Mouse (Mus musculus): ENCODE data around the gene Mrps6. TPM values are rescaled to one million over a fixed set of nuclear protein-coding genes. Genes with fewer than 3 reads are reported as not detected.

Gene Mrps6
- polyA plus RNA-seq, 1 experiment = 64.2 TPM

DNA sequence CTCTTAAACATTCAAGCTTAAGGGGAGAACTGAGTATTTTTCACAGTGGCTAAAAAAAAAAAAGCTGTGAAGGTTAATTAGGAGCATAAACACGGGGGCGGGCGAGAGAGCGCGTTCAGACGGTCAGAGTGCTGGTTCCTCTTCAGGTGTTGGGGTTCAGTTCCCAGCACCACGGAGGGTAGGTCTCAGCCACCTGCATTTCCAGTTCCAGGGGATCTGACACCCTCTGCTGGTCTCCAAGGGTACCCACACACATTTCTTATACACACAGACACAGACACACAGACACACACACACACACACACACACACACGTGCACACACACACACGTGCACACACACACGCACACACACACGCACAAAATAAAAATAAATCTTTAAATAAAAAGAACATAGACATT, 18.1 kb upstream of the Mrps6 start:
- Histone ChIP-seq H3K27me3 (ENCODE audit: control insufficient read depth, insufficient read depth, low read length, poor library complexity, severe bottlenecking) (no peaks in the 10 kb centered on the region), H3K9ac (ENCODE audit: low read depth, poor library complexity, severe bottlenecking) (no peak overlapping the region), H3K4me3 (ENCODE audit: low read depth, low read length) (no peak overlapping the region), H3K9me3 (replicated peaks; ENCODE audit: control insufficient read depth, insufficient read depth, low read length, poor library complexity, severe bottlenecking) (no peaks in the 10 kb centered on the region), H3K4me1 (ENCODE audit: control insufficient read depth, insufficient read depth, low read length) (no peaks in the 10 kb centered on the region), H3K36me3 (ENCODE audit: control insufficient read depth, insufficient read depth, low read length, poor library complexity, severe bottlenecking) (no peaks in the 10 kb centered on the region), H3K27ac (ENCODE audit: insufficient read depth, low read length) (no peak overlapping the region)
- TF ChIP-seq EP300 (IDR thresholded peaks at IDR 0.05; ENCODE audit: insufficient read depth, low read depth, low read length) (no peak), POLR2A (IDR thresholded peaks at IDR 0.05; ENCODE audit: insufficient read depth, low read length) (no peak), CTCF (IDR thresholded peaks at IDR 0.05; ENCODE audit: low read depth, low read length) (no peak)

GRCm38 (mm10) chr16:92051777-92052310, 6.2 kb upstream of the Mrps6 start:
- no peak overlapping the region for H3K9ac ChIP-seq (ENCODE audit: low read depth, poor library complexity, severe bottlenecking)
- no peaks in the 10 kb centered on the region for H3K36me3 ChIP-seq (ENCODE audit: control insufficient read depth, insufficient read depth, low read length, poor library complexity, severe bottlenecking)
- H3K27ac ChIP-seq (ENCODE audit: insufficient read depth, low read length) = no peak overlapping the region
- TF ChIP-seq EP300 (IDR thresholded peaks at IDR 0.05; ENCODE audit: insufficient read depth, low read depth, low read length) = no peak
- no peak for TF ChIP-seq CTCF (IDR thresholded peaks at IDR 0.05; ENCODE audit: low read depth, low read length)
- TF ChIP-seq POLR2A (IDR thresholded peaks at IDR 0.05; ENCODE audit: insufficient read depth, low read length) = no peak
- H3K27me3 ChIP-seq (ENCODE audit: control insufficient read depth, insufficient read depth, low read length, poor library complexity, severe bottlenecking) = no peaks in the 10 kb centered on the region; the same call in none of the 2 replicates
- no peak overlapping the region for H3K4me3 ChIP-seq (ENCODE audit: low read depth, low read length)
- H3K9me3 ChIP-seq (replicated peaks; ENCODE audit: control insufficient read depth, insufficient read depth, low read length, poor library complexity, severe bottlenecking) = no peaks in the 10 kb centered on the region
- H3K4me1 ChIP-seq (ENCODE audit: control insufficient read depth, insufficient read depth, low read length) = peaks cover 2% of the 10 kb centered on the region

DNA sequence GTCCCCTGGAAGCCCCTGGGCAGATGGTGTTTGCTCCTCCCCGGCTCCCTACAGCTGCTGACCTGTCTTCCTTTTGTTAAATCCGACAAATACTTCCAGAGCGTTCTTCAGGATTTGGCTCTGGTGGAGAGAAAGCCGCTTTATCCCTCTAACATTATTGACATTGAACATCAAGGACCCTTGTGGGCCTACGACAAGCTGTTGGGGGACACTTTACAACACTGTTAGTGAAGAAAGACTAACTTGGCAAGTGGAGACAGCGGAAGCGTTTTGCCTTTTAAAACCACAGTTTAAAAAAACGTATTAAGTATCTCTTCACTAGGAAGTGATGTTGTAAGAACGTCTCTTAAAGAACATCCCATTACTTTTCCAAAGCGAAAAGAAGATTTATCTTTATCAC, 5.5 kb upstream of the Mrps6 start:
- Histone ChIP-seq H3K9me3 (replicated peaks; ENCODE audit: control insufficient read depth, insufficient read depth, low read length, poor library complexity, severe bottlenecking) (no peaks in the 10 kb centered on the region), H3K4me1 (ENCODE audit: control insufficient read depth, insufficient read depth, low read length) (peaks cover 2% of the 10 kb centered on the region), H3K36me3 (ENCODE audit: control insufficient read depth, insufficient read depth, low read length, poor library complexity, severe bottlenecking) (no peaks in the 10 kb centered on the region), H3K9ac (ENCODE audit: low read depth, poor library complexity, severe bottlenecking) (no peak overlapping the region), H3K27ac (ENCODE audit: insufficient read depth, low read length) (no peak overlapping the region), H3K4me3 (ENCODE audit: low read depth, low read length) (no peak overlapping the region), H3K27me3 (ENCODE audit: control insufficient read depth, insufficient read depth, low read length, poor library complexity, severe bottlenecking) (no peaks in the 10 kb centered on the region; the same call in none of the 2 replicates)
- no peak for TF ChIP-seq CTCF (IDR thresholded peaks at IDR 0.05; ENCODE audit: low read depth, low read length)
- no peak for TF ChIP-seq EP300 (IDR thresholded peaks at IDR 0.05; ENCODE audit: insufficient read depth, low read depth, low read length)
- no peak for TF ChIP-seq POLR2A (IDR thresholded peaks at IDR 0.05; ENCODE audit: insufficient read depth, low read length)

DNA sequence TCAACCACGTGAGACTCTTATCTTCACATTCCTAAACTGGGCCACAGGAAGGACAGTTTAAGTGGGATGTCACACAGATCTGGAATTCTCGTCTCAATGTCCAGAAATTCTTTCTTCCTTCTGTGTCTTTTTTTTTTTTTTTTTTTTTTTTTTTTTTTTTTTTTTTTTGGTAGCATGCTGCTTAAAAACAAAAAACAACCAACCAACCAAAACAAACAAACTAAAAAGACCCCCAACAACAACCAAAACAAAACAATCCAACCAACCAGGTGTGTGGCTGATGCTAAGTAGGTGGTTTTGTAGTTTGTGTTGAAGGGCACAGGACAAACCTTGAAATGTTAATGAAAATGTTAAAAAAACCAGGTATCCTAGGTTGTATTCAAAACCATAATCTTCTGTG, 1.4 kb upstream of the Mrps6 start:
- no peak for TF ChIP-seq CTCF (IDR thresholded peaks at IDR 0.05; ENCODE audit: low read depth, low read length)
- TF ChIP-seq EP300 (IDR thresholded peaks at IDR 0.05; ENCODE audit: insufficient read depth, low read depth, low read length) = no peak
- no peak for TF ChIP-seq POLR2A (IDR thresholded peaks at IDR 0.05; ENCODE audit: insufficient read depth, low read length)
- H3K27me3 ChIP-seq (ENCODE audit: control insufficient read depth, insufficient read depth, low read length, poor library complexity, severe bottlenecking) = no peaks in the 10 kb centered on the region
- no peaks in the 10 kb centered on the region for H3K9me3 ChIP-seq (replicated peaks; ENCODE audit: control insufficient read depth, insufficient read depth, low read length, poor library complexity, severe bottlenecking)
- H3K9ac ChIP-seq (ENCODE audit: low read depth, poor library complexity, severe bottlenecking) = no peak overlapping the region
- no peaks in the 10 kb centered on the region; the same call in 1 of the 2 replicates for H3K36me3 ChIP-seq (ENCODE audit: control insufficient read depth, insufficient read depth, low read length, poor library complexity, severe bottlenecking)
- no peak overlapping the region for H3K4me3 ChIP-seq (ENCODE audit: low read depth, low read length)
- H3K4me1 ChIP-seq (ENCODE audit: control insufficient read depth, insufficient read depth, low read length) = peaks cover 2% of the 10 kb centered on the region
- H3K27ac ChIP-seq (ENCODE audit: insufficient read depth, low read length) = no peak overlapping the region

- Histone ChIP-seq H3K9me3 (replicated peaks; ENCODE audit: control insufficient read depth, insufficient read depth, low read length, poor library complexity, severe bottlenecking) (no peaks in the 10 kb centered on the region), H3K4me3 (ENCODE audit: low read depth, low read length) (peak overlapping the region; percentile 67), H3K9ac (ENCODE audit: low read depth, poor library complexity, severe bottlenecking) (peak overlapping the region; percentile 94), H3K27me3 (ENCODE audit: control insufficient read depth, insufficient read depth, low read length, poor library complexity, severe bottlenecking) (no peaks in the 10 kb centered on the region), H3K36me3 (ENCODE audit: control insufficient read depth, insufficient read depth, low read length, poor library complexity, severe bottlenecking) (peaks cover 2% of the 10 kb centered on the region; the same call in 1 of the 2 replicates), H3K27ac (ENCODE audit: insufficient read depth, low read length) (no peak overlapping the region), H3K4me1 (ENCODE audit: control insufficient read depth, insufficient read depth, low read length) (no peaks in the 10 kb centered on the region)
- TF ChIP-seq CTCF (IDR thresholded peaks at IDR 0.05; ENCODE audit: low read depth, low read length) = no peak
- TF ChIP-seq POLR2A (IDR thresholded peaks at IDR 0.05; ENCODE audit: insufficient read depth, low read length) = no peak
- TF ChIP-seq EP300 (IDR thresholded peaks at IDR 0.05; ENCODE audit: insufficient read depth, low read depth, low read length) = no peak
Measured at GRCm38 (mm10) chr16:92057456-92057851, 616 bp upstream of the Mrps6 start.
